Mouse (Mus musculus): ENCODE results near the gene Ugcg.

GRCm38 (mm10) chr4:59253055-59253434 is 64.0 kb downstream of the Ugcg start:
- TF ChIP-seq CTCF (IDR thresholded peaks at IDR 0.05; ENCODE audit: borderline replicate concordance, insufficient read depth, low read depth, low read length) = no peak
- no peak for TF ChIP-seq POLR2A (IDR thresholded peaks at IDR 0.05; ENCODE audit: borderline replicate concordance, insufficient read depth, low read length)
